Mouse (Mus musculus): ENCODE data around the gene Sgk1. TPM values are rescaled to one million over a fixed set of nuclear protein-coding genes. Genes with fewer than 3 reads are reported as not detected.

The Sgk1 gene
- total RNA-seq, 2 experiments from 2014 or later: 8.2 to 12.6 TPM

GRCm38 (mm10) chr10:21995661-21996308 is 113.8 kb downstream of the Sgk1 start:
- no peak for ATAC-seq (replicated peaks; ENCODE audit: poor library complexity, severe bottlenecking)

GRCm38 (mm10) chr10:21996660-21997447 is 114.9 kb downstream of the Sgk1 start:
- ATAC-seq (replicated peaks; ENCODE audit: poor library complexity, severe bottlenecking): no peak

GRCm38 (mm10) chr10:21997550-21998204 is 115.7 kb downstream of the Sgk1 start:
- no peak for ATAC-seq (replicated peaks; ENCODE audit: poor library complexity, severe bottlenecking)

GRCm38 (mm10) chr10:21998503-21999180 is 116.7 kb downstream of the Sgk1 start:
- ATAC-seq (replicated peaks; ENCODE audit: poor library complexity, severe bottlenecking): no peak

- no peak for ATAC-seq (replicated peaks; ENCODE audit: poor library complexity, severe bottlenecking)
These were observed 118.7 kb downstream of the Sgk1 start for GRCm38 (mm10) chr10:22000491-22001306.

GRCm38 (mm10) chr10:22001621-22002020 is 119.6 kb downstream of the Sgk1 start:
- no peak for ATAC-seq (replicated peaks; ENCODE audit: poor library complexity, severe bottlenecking)

- ATAC-seq (replicated peaks; ENCODE audit: poor library complexity, severe bottlenecking): no peak
These were observed 122.8 kb downstream of the Sgk1 start for GRCm38 (mm10) chr10:22004763-22005162.

GRCm38 (mm10) chr10:22007160-22007801 is 125.3 kb downstream of the Sgk1 start:
- no peak for ATAC-seq (replicated peaks; ENCODE audit: poor library complexity, severe bottlenecking)

GRCm38 (mm10) chr10:22007802-22008172 is 125.8 kb downstream of the Sgk1 start:
- ATAC-seq (replicated peaks; ENCODE audit: poor library complexity, severe bottlenecking): peak; percentile 42; the same call in 1 of the 2 replicates

GRCm38 (mm10) chr10:22010088-22010818 is 128.3 kb downstream of the Sgk1 start:
- peak; percentile 87 for ATAC-seq (replicated peaks; ENCODE audit: poor library complexity, severe bottlenecking)

GRCm38 (mm10) chr10:22017469-22018159 is 135.6 kb downstream of the Sgk1 start:
- no peak for ATAC-seq (replicated peaks; ENCODE audit: poor library complexity, severe bottlenecking)

- ATAC-seq (replicated peaks; ENCODE audit: poor library complexity, severe bottlenecking): no peak
These were observed 136.6 kb downstream of the Sgk1 start for GRCm38 (mm10) chr10:22018618-22019017.

- no peak for ATAC-seq (replicated peaks; ENCODE audit: poor library complexity, severe bottlenecking)
These were observed 152.3 kb downstream of the Sgk1 start for GRCm38 (mm10) chr10:22034303-22034702.

- peak; percentile 53; the same call in 1 of the 2 replicates for ATAC-seq (replicated peaks; ENCODE audit: poor library complexity, severe bottlenecking)
These were observed 154.3 kb downstream of the Sgk1 start for GRCm38 (mm10) chr10:22036256-22036655.

All from granulocyte monocyte progenitor cell, adult 5-6 weeks (primary cell).